Mouse (Mus musculus): Measurements from ENCODE around the gene Dync2li1.

The Dync2li1 gene

DNA sequence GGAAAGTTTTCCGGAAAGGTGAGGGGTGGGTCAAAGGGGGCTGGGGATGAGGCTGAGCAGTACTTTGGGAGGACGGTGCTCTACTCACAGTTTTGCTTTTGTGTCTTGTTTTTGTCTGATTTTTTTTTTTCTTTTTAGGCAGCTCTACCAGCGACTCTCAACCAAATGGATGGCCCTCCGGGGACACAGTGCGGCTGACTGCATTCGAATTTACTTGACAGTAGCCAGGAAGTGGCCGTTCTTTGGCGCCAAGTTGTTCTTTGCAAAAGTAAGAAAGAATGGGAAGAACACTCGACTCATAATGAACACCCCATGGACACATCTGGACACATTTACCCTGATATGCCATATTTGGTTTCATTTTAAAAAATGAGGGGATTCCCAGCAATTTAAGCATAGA is 14.8 kb upstream of the Dync2li1 start:
- peak; percentile 51 to 59 for DNase-seq (ENCODE audit: low spot score in 2 of 2)

DNA sequence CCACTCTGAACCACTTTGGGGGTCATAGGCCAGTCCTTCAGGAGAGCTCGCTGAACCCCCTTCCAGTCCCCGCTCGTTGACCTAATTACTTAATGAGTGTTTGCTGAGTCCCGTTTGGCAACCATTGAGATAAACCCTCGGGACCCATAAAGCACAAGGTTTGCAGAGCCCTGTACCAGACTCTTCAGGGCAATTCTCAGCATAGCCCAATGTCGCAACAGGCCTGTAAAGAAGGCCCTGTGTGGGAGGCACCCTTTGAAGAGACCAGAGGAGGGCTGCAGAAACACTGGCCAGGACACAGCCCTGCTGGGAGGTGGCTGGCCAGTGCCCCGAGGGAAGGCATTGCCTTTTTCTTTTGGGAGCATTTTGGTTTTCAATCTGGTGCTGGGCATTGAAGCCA is 14.3 kb upstream of the Dync2li1 start:
- DNase-seq (ENCODE audit: low spot score in 2 of 2), result peak in 1 of 2 experiments; percentile 21

DNA sequence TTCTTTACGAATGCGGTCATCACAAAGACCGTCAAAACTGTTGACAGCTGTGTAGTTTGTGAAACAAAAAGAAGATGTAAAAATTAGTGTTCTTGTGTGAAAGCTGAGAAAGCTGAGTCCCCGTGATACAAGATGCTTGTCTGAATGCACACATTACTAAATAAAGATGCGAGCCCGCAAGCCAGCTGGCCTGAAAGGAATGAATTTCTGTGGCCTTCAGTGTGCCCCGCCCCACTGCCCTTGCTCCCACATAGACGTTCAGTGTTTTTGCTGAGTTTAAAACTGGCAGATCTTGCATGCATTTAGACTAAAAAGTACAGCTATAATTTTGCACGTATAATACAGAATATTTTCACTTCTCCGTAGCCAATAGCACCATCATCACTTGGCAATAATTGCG is 10.5 kb upstream of the Dync2li1 start:
- no peak for DNase-seq (ENCODE audit: low spot score in 2 of 2)

DNA sequence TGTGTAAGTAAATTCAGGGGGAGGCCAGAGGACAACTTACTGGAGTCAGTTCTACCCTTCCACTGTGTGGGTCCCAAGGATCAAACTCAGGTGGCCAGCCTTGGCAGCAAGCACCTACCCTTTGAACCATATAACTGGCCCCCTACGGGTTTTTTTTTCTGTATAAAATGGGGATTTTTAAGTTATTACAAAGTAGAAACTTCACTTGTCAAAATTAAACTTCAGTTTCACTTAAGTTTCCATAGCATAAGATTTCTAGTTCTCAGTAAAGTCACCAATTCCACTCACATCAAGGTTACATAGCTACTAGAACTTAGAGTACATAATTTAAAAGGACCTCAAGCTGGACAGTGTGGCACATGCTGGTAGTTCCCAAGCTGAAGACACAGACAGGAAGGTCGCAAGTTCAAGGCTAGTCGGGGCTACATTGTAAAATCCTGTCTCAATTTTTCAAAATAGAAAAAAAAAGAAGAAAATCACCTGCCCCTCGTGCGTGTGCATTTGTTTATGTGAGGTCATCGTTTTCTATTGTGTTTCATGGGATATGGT is 9.7 kb upstream of the Dync2li1 start:
- DNase-seq (ENCODE audit: low spot score in 2 of 2), result no peak

DNA sequence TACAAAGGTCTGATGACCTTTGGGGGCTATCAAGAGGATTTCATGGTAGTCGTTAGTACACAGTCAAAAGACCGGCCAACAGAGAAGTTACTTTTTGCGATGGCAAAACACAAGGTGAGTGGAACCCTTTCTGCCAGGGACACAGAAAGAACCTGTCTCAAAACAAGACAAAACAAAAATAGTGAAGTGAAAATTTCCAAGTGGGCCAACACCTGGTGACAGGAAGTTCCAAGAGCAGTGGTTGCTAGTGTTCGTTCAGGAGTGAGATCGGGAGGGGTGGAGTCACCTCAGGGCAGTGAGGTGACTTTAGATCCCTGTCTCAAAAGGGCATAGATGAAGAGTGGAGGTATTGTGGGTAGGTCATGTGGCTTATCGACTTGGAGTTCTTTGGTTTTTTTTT is 8.3 kb upstream of the Dync2li1 start:
- DNase-seq (ENCODE audit: low spot score in 2 of 2), result no peak

DNA sequence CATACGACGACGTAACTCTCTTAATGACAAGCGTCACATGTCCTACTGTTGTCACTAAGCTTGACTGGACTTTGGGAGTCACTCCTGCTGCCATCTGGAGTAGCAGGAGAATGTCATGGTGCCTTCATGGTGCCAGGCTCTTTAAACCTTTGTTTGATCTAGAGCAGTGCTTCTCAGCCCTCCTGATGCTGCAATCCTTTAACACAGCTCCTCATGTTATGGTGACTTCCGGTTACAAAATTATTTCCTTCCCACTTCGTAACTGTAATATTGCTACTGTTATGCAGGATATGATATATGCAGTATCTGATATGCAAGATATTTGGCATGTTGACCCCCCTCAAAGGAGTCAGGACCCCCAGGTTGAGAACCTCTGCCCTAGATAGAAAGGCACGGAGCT is 7.2 kb upstream of the Dync2li1 start:
- DNase-seq (ENCODE audit: low spot score in 2 of 2), result no peak

DNA sequence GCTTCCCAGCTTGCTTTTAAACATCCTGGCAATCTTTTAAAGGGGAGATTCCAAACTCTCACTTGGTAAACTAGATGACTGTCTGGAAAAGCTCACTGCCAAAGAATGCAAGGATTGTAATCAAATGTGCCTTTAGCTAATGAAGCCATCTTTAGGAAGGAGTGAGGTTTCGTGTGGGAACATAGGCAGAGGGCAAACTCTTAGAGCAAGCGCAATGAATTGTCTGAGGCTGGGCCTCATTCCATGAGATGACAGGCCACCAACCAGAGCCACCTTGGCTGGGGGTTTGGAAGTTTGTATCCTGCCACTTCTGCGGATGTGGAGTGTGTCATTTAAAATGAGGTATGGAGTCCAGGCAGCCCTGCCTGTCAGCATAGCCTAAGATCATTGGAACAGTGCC is 6.2 kb upstream of the Dync2li1 start:
- no peak for DNase-seq (ENCODE audit: low spot score in 2 of 2)

DNA sequence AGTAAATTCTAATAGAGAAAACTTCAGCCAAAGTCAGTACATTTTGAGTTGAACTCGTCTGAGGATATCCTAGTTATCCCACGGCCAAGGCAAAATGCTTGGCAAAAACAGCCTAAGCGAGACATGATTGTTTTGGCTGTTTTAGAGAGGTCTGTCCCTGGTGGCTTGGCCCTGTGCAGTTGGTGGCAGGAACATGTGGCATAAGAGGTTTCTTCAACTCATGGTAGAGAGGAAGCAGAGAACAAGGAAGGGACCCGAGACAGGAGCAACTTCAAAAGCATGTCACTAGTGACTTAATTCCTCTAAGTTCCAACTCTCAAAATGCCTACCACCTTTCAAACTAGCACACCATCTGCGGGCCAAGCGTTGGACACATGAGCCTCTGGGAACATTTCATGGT is 5.7 kb upstream of the Dync2li1 start:
- DNase-seq (ENCODE audit: low spot score in 2 of 2), result no peak

DNA sequence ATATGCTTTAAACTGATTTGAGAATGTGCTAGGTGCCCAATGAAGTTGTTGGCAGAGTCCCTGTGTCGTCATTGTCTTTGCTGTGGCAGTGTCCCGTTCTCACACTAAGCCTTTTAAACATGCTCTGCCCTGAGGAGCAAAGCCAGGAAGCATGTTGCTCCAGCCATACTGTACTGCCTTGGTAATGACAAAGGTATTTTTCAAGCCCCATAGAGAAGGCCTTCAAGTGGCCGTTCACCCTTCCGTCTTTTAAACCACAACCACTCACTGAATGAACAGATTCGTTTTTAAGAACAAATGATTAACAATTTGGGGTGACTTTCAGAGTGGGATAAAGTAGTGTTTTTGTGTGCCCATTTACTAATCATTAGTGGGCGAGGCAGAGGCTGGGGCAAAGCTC is 5.1 kb upstream of the Dync2li1 start:
- DNase-seq (ENCODE audit: low spot score in 2 of 2), result no peak

DNA sequence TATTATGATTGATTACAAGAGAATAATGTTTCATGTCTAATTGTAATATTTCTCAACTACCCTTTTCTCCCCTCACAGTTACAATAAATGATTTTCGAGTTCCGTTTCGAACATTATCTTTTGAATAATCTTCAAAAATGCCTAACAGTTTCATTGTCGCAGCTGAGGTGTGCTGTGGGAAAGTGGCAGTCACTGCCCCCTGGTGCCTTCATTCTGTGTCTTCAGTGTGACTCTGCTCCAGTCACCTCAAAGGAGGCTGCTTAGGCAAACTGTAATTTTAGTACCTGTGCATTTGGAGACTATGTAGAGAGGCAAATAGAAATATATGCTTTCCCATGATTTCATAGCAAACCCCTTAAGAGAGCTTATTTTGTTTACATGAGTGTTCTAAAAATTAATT is 4.3 kb upstream of the Dync2li1 start:
- no peak for DNase-seq (ENCODE audit: low spot score in 2 of 2)

DNA sequence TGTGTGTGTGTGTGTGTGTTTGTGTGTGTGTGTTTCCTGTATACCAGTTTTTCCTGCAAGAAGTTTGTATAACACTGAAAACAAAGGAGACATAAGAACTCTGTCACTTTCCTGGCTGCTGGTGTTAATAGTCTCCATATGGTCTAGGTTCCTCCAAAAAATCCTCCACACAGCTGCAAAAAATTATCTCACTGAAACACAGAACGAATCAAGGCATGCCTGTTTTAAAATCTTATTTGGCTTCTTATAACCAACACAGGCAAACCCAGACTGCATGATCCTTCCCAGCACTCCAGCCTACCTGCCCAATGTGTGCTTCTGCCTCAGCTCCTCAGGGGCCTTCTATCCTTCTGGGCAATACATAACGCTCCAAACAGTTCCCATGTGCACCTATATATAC is 3.4 kb upstream of the Dync2li1 start:
- DNase-seq (ENCODE audit: low spot score in 2 of 2), result peak in 1 of 2 experiments; percentile 23

DNA sequence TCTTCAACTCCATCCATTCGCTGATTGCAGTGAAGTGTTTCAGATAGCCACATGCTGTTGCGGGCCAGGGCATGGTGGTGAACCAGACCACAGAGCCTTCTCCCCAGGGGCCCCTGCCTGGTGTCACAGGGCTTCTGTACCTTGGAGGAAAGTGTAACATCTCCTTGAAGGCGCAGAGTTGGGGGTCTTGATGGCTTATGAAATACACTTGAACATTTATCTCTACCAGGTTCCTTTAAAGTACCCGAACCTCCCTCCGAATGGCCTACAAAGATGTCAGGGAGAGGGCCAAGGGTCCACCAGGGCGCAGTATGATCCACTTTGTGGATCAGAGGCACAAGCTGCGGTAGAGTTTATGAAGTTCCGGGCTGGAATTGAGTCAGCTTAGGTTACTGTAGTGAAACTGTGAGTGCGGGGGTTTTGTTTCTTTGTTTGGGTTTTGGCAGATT is 585 bp downstream of the Dync2li1 start:
- DNase-seq (ENCODE audit: low spot score in 2 of 2), result no peak

DNA sequence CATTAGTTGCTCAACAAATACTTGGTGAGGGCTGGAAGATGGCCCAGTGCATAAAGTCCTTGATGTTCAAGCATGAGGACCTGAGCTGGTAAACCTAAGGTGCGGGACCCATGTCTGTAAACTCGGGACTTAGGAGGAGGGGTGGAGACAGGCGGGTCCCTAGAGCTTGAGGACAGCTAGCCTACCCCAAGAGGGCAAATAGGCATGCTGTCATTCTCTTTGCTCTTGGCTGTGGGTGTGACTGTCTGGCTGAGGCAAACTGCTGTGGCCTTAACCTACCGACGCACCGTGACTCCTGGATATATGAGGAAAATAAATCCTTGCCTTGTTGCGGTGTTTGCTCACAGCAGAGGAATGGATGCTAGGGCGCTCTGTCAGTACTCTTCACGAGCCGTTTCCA is 1.4 kb downstream of the Dync2li1 start:
- DNase-seq (ENCODE audit: low spot score in 2 of 2), result no peak

DNA sequence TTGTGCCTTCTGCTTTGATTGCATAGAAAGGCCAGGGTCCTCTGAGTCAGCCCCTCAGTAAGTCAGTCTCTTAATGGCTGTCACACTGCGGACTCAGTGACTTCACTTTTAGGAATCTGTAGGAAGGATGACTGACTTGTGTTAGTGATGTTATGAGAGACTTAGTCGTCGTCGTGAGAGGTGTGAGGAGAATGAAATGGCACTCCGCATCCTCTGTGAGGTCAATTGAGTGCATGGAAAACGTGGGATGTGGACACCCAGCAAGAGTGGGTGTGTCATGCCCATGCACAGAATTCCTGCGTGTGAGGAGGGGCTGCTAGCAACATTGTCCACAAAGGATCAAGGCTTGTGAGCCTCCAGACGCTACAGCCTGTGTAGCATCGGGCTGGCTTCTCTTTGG is 2.3 kb downstream of the Dync2li1 start:
- no peak for DNase-seq (ENCODE audit: low spot score in 2 of 2)

DNA sequence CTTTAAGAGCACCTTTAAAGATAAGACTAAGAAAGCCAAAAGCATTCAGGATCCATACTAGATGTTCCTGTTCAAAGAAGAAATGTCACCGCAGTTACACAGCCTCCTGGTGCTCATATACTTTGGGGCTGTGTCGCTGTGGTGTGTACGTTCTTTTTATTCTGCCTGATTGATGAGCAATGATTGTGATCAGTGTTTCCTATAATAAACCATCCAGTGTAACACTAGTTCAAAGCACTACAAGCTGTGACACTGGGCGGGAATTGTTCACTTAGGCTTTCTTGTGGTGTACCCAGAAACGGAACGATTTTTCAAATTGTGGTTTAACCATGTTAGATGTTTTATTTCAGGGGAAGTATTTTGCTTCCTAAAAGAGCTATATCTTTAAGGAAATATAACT is 5.5 kb downstream of the Dync2li1 start:
- DNase-seq (ENCODE audit: low spot score in 2 of 2), result no peak

DNA sequence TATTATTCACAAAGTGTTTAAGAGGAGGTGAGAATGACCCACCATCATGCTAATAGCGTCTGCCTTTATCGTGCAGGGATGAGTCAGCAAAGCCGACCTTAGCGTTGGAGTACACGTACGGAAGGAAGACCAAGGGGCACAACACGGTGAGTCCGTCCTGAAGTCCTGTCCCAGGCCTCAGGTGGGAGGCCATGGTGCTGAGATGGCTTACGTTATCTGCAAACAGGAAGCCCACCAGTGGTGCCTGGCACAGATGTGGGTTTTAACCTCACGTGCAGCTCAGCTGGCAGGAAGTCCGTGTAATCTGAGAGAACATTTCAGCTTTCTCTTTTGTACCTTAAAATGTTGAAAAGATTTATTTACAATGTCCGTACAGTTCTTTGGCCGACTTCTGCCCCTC is 7.1 kb downstream of the Dync2li1 start:
- DNase-seq (ENCODE audit: low spot score in 2 of 2), result no peak

DNA sequence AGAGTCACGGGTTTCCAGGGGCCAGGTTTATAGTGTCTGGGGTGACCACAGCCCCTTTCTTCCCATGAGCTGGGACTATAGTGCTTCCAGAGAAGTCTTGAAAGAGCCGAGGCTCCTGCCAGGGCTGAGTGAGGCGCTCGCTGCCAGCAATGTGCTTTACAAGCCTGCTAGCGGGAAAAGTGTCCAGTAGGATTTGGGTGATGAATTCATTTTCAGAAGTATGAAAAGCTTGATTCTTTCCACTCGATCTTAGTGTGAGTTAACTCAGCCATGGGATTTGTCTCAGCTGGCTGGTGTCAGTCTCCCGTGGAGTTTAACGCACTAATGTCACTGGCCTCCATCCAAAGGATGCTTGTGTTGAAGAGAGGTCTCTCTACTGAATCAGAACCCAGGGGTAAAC is 10.0 kb downstream of the Dync2li1 start:
- no peak for DNase-seq (ENCODE audit: low spot score in 2 of 2)

DNA sequence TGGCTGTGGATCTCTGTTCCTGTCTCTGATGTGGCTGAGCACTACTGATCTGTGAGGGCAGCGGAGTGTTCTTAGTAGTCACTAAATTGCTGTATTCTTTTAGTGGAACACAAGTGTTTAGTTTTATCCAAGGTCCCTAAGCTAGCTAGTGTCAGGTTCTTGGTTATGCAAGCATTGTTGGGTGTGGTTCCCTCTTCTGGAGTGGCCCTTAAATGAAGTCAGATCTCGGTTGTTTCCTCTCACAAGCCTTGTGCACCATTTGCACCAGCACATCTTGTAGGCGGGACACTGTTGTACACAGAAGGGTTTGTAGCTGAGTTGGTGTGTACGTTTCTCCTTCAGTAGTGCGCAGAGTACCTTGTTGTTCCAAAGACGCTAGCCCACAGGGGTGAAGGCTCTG is 11.7 kb downstream of the Dync2li1 start:
- no peak for DNase-seq (ENCODE audit: low spot score in 2 of 2)

DNA sequence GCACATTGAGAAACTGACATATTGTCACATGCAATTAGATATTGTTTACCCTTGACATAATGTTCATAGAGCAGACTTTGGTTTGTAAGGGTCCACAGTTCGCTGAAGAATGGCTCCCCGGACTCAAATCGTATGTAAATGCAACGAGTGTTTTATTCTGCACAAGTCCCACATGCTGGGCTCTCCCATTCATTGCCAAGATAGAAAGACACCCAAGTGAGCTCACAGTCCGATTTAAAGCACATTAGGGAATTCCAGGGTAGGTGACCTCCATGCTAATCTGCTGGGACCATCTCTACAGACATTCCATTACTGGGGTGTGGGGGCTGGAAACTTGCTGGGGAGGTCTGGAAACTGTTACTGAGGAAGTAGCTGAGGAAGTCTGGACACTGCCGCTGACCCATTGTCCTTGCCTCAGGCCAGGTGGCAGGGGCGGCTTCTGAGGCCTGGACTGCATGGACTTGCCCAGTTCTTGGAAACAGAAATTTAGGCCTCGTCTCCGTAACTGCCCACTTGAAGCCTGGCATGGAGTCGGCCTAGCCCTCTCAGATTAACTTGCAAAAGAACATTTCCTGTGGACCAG is 13.6 kb downstream of the Dync2li1 start:
- peak in 1 of 2 experiments; percentile 15 for DNase-seq (ENCODE audit: low spot score in 2 of 2)

DNA sequence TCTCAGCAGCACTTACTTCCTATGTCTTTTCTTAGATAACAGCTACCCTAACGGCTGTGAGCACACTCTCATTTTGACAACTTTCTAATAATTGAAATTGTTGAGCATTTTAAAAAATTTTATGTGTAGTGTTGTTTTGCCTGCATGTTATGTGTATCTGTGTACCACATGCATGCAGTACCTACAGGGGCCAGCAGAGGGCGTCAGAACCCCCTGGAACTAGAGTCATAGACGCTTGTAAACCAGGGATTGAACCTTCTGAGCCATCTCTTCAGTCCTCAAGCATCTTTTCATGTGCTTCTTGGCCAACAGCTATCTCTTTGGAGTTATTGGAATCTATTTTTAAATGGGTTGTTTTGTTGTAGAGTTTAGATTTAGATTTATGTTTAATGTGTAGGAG is 15.6 kb downstream of the Dync2li1 start:
- DNase-seq (ENCODE audit: low spot score in 2 of 2), result no peak

DNA sequence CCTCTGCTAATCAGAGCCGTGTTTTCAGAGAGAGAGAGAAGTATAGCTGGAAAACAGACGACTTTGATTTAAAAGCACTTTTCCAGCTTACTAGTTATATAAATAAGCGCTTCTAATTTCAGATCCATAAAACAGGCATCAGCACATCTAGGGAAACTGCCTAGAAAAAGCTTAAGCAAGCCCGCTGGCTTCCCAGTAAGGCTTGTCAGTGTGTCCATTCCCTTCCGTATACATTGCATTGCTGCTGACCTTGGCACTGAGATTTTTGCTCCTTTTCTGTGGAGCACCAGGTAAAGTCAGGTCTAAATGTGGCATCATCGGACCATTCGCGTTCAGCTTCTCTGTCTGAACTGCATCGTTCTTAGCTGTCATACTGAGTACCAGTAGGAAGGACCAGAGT is 16.0 kb downstream of the Dync2li1 start:
- DNase-seq (ENCODE audit: low spot score in 2 of 2), result no peak

DNA sequence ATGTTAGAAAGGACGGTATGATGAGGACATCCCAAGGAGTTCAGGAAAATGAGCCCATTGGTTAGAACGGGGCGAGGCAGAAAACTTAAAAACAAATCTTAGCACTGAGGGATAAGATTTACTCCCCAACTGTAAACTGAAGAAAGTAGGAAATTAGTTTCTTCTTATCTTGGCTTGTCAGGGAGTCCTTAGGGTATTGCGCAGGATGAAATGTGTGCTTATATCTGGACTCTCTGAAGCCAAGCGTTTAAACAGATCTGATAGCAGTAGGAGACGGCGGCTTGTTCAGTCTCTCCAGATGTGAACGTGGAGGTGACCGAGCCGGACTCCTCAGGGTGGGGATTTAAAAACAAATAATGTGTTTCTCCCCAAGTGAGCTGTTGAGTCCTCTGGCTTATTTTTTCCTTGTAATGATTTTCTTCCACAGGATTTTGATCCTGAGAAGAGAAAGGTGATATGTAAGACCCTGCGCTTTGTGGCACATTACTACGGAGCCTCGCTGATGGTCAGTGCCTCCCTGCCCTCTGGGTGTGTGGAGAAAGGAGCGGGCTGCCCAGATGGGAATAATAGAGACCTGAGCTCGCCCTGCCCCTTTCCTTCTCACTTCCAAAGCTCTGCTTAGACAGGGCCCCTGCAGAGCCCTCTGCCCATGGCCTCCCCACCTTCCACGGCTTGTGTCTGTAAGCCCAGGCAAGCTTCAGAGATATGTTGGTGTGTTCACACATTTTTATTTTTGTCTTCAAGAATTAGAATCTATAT is 18.2 kb downstream of the Dync2li1 start:
- no peak for DNase-seq (ENCODE audit: low spot score in 2 of 2)

DNA sequence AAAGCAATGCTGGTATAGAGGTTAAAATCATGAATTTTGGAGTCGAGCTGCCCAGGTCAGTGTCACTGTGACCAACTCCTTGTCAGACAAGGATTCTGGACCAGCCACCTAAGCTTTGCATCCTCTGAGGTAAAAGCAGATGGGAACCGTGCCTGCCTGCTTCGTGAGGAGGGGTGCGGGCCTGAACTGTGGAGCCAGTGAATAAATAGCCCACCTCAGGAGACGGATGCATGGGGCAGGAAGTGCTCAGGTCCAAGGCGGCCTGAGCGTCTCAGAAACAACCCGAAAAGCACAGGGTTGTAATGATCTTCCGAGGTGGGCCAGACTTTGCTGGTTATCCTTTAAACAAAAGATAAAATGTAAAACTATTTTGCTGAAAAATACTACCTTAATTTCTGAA is 18.8 kb downstream of the Dync2li1 start:
- no peak for DNase-seq (ENCODE audit: low spot score in 2 of 2)

DNA sequence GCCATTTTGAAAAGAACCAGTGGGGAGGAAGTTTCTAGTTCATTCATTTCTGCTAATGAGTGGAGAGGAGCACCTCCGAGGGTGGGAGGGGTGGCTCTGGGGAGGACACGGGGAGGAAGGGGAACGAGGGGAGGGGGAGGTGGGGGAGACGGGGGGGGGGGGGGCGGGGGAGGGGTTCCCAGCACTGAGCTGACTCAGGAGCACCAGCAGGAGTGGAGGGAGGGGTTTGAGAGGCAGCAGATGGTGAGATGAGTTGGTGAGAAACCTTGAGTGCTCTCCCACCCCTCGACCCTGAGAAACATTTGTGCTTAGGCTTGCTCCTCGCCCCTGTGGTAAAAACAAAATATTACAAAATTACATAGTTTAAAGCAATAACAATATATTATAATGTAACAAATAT is 19.6 kb downstream of the Dync2li1 start:
- DNase-seq (ENCODE audit: low spot score in 2 of 2), result no peak

All from heart, adult 9 months (tissue).